Mouse (Mus musculus): ENCODE measurements at regions not wholly inside any gene's neighbourhood (a gene's known extent, or its start where the extent isn't known, plus 50 kb on each side); places are given as distances from the start of the nearest gene placed in this dataset.

GRCm38 (mm10) chr1:128912532-128912931 lies 320.4 kb upstream of the Cxcr4 start:
- Histone ChIP-seq H3K4me3 (ENCODE audit: low read depth, low read length) (no peak overlapping the region), H3K27ac (ENCODE audit: low read length) (no peak overlapping the region), H3K9me3 (ENCODE audit: control insufficient read depth, low read depth, low read length) (no peaks in the 10 kb centered on the region), H3K4me2 (replicated peaks; ENCODE audit: low read depth, low read length) (no peak overlapping the region), H3K36me3 (ENCODE audit: control insufficient read depth, insufficient read depth, low read length) (no peaks in the 10 kb centered on the region), H3K27me3 (ENCODE audit: control insufficient read depth, insufficient read depth, low read length) (no peaks in the 10 kb centered on the region), H3K4me1 (ENCODE audit: control insufficient read depth, insufficient read depth, low read length) (no peaks in the 10 kb centered on the region), H3K9ac (replicated peaks; ENCODE audit: low read depth, low read length) (no peak overlapping the region)
- no peak for ATAC-seq (ENCODE audit: insufficient number of reproducible peaks, insufficient read depth, low FRiP score, low read depth)

DNA sequence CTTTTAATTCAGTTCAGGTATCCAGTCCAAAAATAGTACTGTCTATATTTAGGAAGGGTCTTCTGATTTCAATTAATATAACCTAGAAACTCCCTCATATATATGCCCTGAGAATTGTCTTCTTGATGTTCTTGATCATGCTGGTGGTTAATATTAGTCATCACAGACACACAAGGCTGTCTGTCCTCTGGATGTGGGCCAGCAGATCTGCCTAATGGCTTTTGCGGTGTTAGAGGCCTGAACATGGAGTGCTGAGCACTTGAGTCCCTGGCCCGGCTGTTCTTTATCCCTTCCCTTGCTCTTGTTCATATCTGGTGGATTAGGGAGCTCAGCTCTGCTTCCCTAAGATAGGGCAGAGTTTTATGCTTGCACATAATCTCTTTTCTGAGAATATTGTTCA lies 315.5 kb upstream of the Cxcr4 start:
- Histone ChIP-seq H3K27ac (ENCODE audit: low read length) (no peak overlapping the region), H3K36me3 (ENCODE audit: control insufficient read depth, insufficient read depth, low read length) (no peaks in the 10 kb centered on the region), H3K27me3 (ENCODE audit: control insufficient read depth, insufficient read depth, low read length) (no peaks in the 10 kb centered on the region), H3K4me1 (ENCODE audit: control insufficient read depth, insufficient read depth, low read length) (no peaks in the 10 kb centered on the region), H3K4me2 (replicated peaks; ENCODE audit: low read depth, low read length) (no peak overlapping the region), H3K4me3 (ENCODE audit: low read depth, low read length) (no peak overlapping the region), H3K9me3 (ENCODE audit: control insufficient read depth, low read depth, low read length) (no peaks in the 10 kb centered on the region), H3K9ac (replicated peaks; ENCODE audit: low read depth, low read length) (no peak overlapping the region)
- no peak for ATAC-seq (ENCODE audit: insufficient number of reproducible peaks, insufficient read depth, low FRiP score, low read depth)
- 79% methylated on average over 2 of the region's 2 CpGs for WGBS

DNA sequence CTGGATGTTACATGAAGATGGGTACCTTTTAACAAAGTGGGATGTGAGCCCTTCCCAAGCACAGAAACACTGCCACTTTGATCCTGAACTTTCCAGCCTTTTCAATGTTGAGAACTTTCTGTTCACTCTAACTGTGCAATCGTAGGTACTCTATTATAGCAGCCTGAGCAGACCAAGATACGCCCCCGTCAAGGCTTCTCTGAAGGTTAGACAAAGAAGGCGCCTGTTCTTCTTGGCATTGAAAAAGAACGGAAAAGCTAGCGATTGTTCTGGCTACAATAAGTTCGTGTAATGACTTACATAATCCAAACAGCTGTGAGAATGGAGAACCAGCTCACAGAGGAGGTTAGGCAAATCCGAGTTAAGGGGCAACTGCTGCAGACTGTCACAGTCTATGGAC lies 305.9 kb upstream of the Cxcr4 start:
- no peaks in the 10 kb centered on the region for H3K4me1 ChIP-seq (ENCODE audit: control insufficient read depth, insufficient read depth, low read length)
- no peak overlapping the region for H3K4me3 ChIP-seq (ENCODE audit: low read depth, low read length)
- no peak overlapping the region for H3K4me2 ChIP-seq (replicated peaks; ENCODE audit: low read depth, low read length)
- H3K9me3 ChIP-seq (ENCODE audit: control insufficient read depth, low read depth, low read length): no peaks in the 10 kb centered on the region
- no peak overlapping the region for H3K27ac ChIP-seq (ENCODE audit: low read length)
- WGBS: 65% methylated on average over 8 of the region's 8 CpGs
- no peaks in the 10 kb centered on the region for H3K36me3 ChIP-seq (ENCODE audit: control insufficient read depth, insufficient read depth, low read length)
- no peaks in the 10 kb centered on the region for H3K27me3 ChIP-seq (ENCODE audit: control insufficient read depth, insufficient read depth, low read length)
- ATAC-seq (ENCODE audit: insufficient number of reproducible peaks, insufficient read depth, low FRiP score, low read depth): no peak
- H3K9ac ChIP-seq (replicated peaks; ENCODE audit: low read depth, low read length): no peak overlapping the region

DNA sequence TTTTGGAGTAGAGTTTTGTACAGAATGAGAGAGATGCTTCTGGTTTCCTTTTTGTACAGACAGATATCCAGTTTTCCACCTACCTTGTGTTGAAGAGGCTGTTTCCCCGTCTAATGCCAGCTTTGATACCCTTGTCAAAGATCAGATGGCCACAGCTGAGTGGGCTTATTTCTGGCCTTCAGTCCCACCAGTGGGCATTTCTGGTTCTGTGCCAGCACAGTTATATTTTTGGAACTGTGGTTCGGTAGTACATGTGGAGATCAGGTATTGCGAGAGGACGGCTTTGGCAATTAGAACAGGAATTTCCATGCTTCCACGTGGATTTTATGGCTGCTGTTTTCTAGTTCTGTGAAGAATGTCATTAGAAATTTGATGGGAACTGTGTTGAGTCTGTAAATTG lies 302.5 kb upstream of the Cxcr4 start:
- Histone ChIP-seq H3K27ac (ENCODE audit: low read length) (no peak overlapping the region), H3K4me2 (replicated peaks; ENCODE audit: low read depth, low read length) (no peak overlapping the region), H3K36me3 (ENCODE audit: control insufficient read depth, insufficient read depth, low read length) (no peaks in the 10 kb centered on the region), H3K4me3 (ENCODE audit: low read depth, low read length) (no peak overlapping the region), H3K4me1 (ENCODE audit: control insufficient read depth, insufficient read depth, low read length) (no peaks in the 10 kb centered on the region), H3K27me3 (ENCODE audit: control insufficient read depth, insufficient read depth, low read length) (no peaks in the 10 kb centered on the region), H3K9me3 (ENCODE audit: control insufficient read depth, low read depth, low read length) (no peaks in the 10 kb centered on the region), H3K9ac (replicated peaks; ENCODE audit: low read depth, low read length) (no peak overlapping the region)
- ATAC-seq (ENCODE audit: insufficient number of reproducible peaks, insufficient read depth, low FRiP score, low read depth): no peak
- 83% methylated on average over 5 of the region's 5 CpGs for WGBS

DNA sequence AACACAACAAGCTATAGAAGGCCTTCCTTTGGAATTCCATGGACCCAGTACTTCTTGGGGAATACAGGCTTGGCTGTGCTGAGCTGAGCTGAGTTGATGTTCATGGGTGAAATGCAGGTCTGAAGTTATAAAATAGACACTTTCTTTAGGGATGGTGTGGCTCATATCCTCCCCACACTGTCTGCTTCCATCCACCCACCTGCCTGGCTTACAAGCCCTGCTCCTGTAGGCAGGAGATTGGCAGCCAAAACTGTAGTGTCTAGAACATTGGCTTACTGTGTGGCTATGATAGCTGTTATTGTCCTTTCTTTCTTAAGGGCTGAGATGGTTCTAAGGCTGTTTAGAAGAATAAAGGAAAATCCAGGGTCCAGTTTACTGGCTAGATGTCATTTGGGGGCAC lies 286.2 kb upstream of the Cxcr4 start:
- Histone ChIP-seq H3K9me3 (ENCODE audit: control insufficient read depth, low read depth, low read length) (no peaks in the 10 kb centered on the region), H3K4me1 (ENCODE audit: control insufficient read depth, insufficient read depth, low read length) (no peaks in the 10 kb centered on the region), H3K27ac (ENCODE audit: low read length) (no peak overlapping the region), H3K36me3 (ENCODE audit: control insufficient read depth, insufficient read depth, low read length) (no peaks in the 10 kb centered on the region), H3K9ac (replicated peaks; ENCODE audit: low read depth, low read length) (no peak overlapping the region), H3K4me2 (replicated peaks; ENCODE audit: low read depth, low read length) (no peak overlapping the region), H3K4me3 (ENCODE audit: low read depth, low read length) (no peak overlapping the region), H3K27me3 (ENCODE audit: control insufficient read depth, insufficient read depth, low read length) (no peaks in the 10 kb centered on the region)
- ATAC-seq (ENCODE audit: insufficient number of reproducible peaks, insufficient read depth, low FRiP score, low read depth): no peak

GRCm38 (mm10) chr1:128875289-128875688 lies 283.2 kb upstream of the Cxcr4 start:
- ATAC-seq (ENCODE audit: insufficient number of reproducible peaks, insufficient read depth, low FRiP score, low read depth): no peak
- Histone ChIP-seq H3K9ac (replicated peaks; ENCODE audit: low read depth, low read length) (no peak overlapping the region), H3K36me3 (ENCODE audit: control insufficient read depth, insufficient read depth, low read length) (no peaks in the 10 kb centered on the region), H3K4me3 (ENCODE audit: low read depth, low read length) (no peak overlapping the region), H3K4me2 (replicated peaks; ENCODE audit: low read depth, low read length) (no peak overlapping the region), H3K27ac (ENCODE audit: low read length) (no peak overlapping the region), H3K9me3 (ENCODE audit: control insufficient read depth, low read depth, low read length) (no peaks in the 10 kb centered on the region), H3K27me3 (ENCODE audit: control insufficient read depth, insufficient read depth, low read length) (no peaks in the 10 kb centered on the region), H3K4me1 (ENCODE audit: control insufficient read depth, insufficient read depth, low read length) (no peaks in the 10 kb centered on the region)
- 7% methylated on average over 8 of the region's 8 CpGs for WGBS

DNA sequence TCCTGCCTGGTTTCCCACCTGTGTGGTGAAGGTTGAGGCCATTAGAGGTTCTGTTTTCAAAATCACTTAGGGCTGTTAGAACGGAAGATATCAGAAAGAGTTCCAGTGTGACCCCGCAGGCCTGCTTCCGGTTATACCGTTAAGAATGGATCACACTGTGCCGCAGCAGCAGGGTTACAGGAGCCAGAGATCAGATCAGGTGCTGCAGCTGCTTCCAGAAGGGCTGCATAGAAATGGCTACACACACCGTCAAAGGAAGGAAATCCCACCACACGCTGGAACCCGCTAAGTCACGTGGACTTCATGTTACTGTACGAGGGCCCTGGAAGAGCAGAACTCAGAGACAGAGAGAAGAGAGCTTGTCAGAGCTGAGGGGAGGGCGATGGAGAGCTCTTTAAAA lies 282.1 kb upstream of the Cxcr4 start:
- Histone ChIP-seq H3K4me2 (replicated peaks; ENCODE audit: low read depth, low read length) (no peak overlapping the region), H3K4me3 (ENCODE audit: low read depth, low read length) (no peak overlapping the region), H3K27ac (ENCODE audit: low read length) (no peak overlapping the region), H3K36me3 (ENCODE audit: control insufficient read depth, insufficient read depth, low read length) (no peaks in the 10 kb centered on the region), H3K27me3 (ENCODE audit: control insufficient read depth, insufficient read depth, low read length) (no peaks in the 10 kb centered on the region), H3K9ac (replicated peaks; ENCODE audit: low read depth, low read length) (no peak overlapping the region), H3K4me1 (ENCODE audit: control insufficient read depth, insufficient read depth, low read length) (no peaks in the 10 kb centered on the region), H3K9me3 (ENCODE audit: control insufficient read depth, low read depth, low read length) (no peaks in the 10 kb centered on the region)
- 80% methylated on average over 11 of the region's 11 CpGs for WGBS
- no peak for ATAC-seq (ENCODE audit: insufficient number of reproducible peaks, insufficient read depth, low FRiP score, low read depth)

DNA sequence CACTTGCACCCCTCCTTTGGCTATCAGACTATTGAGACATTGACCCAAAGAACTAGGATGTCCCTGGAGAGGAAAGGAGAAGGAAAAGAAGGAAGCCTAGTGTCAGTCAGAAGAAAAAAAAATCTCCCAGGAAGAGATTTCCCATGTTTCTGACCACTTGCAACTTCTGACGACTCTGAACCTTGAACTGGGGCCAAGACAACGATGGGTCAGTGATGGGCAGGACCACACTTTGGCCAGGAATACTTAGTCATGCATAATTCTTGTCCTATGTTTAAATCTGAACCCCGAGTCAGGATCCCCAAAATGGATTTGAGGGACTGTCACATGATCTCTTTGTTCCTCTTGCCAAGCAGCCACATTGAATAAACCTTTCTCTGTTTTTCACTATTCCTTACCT lies 276.7 kb upstream of the Cxcr4 start:
- no peak for ATAC-seq (ENCODE audit: insufficient number of reproducible peaks, insufficient read depth, low FRiP score, low read depth)
- WGBS: 69% methylated on average over 3 of the region's 3 CpGs

DNA sequence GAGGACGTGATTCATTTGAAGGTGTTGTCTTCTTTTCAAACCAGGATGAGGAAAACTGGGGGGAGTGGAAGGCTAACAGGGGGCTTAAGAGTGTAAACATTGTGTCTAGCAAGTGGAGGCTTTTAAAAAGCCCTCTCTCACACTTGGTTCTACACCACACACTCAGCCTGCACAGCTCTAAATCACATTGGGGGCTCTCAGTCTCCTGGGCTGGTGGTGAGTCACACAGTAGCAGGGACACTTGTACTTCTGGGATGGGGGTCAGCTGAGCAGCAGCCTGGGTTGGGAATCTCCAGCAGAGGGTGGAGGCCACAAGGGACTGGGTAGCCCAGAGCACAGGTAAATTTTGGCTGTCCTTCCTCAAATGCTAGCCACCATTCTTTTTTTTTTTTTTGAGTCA lies 268.4 kb upstream of the Cxcr4 start:
- Histone ChIP-seq H3K4me1 (ENCODE audit: control insufficient read depth, insufficient read depth, low read length) (no peaks in the 10 kb centered on the region), H3K4me3 (ENCODE audit: low read depth, low read length) (no peak overlapping the region), H3K27ac (ENCODE audit: low read length) (no peak overlapping the region), H3K36me3 (ENCODE audit: control insufficient read depth, insufficient read depth, low read length) (no peaks in the 10 kb centered on the region), H3K9ac (replicated peaks; ENCODE audit: low read depth, low read length) (no peak overlapping the region), H3K9me3 (ENCODE audit: control insufficient read depth, low read depth, low read length) (no peaks in the 10 kb centered on the region), H3K27me3 (ENCODE audit: control insufficient read depth, insufficient read depth, low read length) (no peaks in the 10 kb centered on the region), H3K4me2 (replicated peaks; ENCODE audit: low read depth, low read length) (no peak overlapping the region)
- 11% methylated on average over 1 of the region's 1 CpGs for WGBS
- ATAC-seq (ENCODE audit: insufficient number of reproducible peaks, insufficient read depth, low FRiP score, low read depth): no peak

More for the DNA sequence above, 276.7 kb upstream of the Cxcr4 start:
- Histone ChIP-seq H3K27me3 (ENCODE audit: control insufficient read depth, insufficient read depth, low read length) (no peaks in the 10 kb centered on the region), H3K4me1 (ENCODE audit: control insufficient read depth, insufficient read depth, low read length) (no peaks in the 10 kb centered on the region), H3K27ac (ENCODE audit: low read length) (no peak overlapping the region), H3K4me3 (ENCODE audit: low read depth, low read length) (no peak overlapping the region), H3K9me3 (ENCODE audit: control insufficient read depth, low read depth, low read length) (no peaks in the 10 kb centered on the region), H3K36me3 (ENCODE audit: control insufficient read depth, insufficient read depth, low read length) (no peaks in the 10 kb centered on the region), H3K4me2 (replicated peaks; ENCODE audit: low read depth, low read length) (no peak overlapping the region), H3K9ac (replicated peaks; ENCODE audit: low read depth, low read length) (no peak overlapping the region)
